Mouse (Mus musculus) midbrain, embryonic 11.5 days (tissue): ENCODE measurements around the gene Uimc1. TPM values are rescaled to one million over a fixed set of nuclear protein-coding genes. Genes with fewer than 3 reads are reported as not detected.

Source experiments
- polyA plus RNA-seq: library from polyadenylated mRNA; unstranded; fragments of >200 nt; fragmentation: Nextera tagmentation; extraction: Ambion mirVana; gene quantifications from 2 replicates; pipeline ENCODE4 v1.2.1, GENCODE M21; 2014

The Uimc1 gene
- polyA plus RNA-seq, 1 experiment from 2014 or later: 26.7 TPM

Other genes with a start within 250 kb of the Uimc1 start
- gene Unc5a, start 150.9 kb downstream of the Uimc1 start, polyA plus RNA-seq: 2.2 and 2.9 TPM in 2 replicates
- 0.94 and 0.95 TPM in 2 replicates for gene Hk3, start 78.9 kb downstream of the Uimc1 start, polyA plus RNA-seq
- gene Zfp346, start 5.0 kb upstream of the Uimc1 start, polyA plus RNA-seq: 18.8 and 19.7 TPM in 2 replicates
- not detected in 2 replicates for gene Gm17617, start 33.2 kb upstream of the Uimc1 start, polyA plus RNA-seq
- 0.18 and 0.33 TPM in 2 replicates for gene Fgfr4, start 52.3 kb upstream of the Uimc1 start, polyA plus RNA-seq
- gene Nsd1, start 109.5 kb upstream of the Uimc1 start, polyA plus RNA-seq: 68.0 TPM in 2 replicates
- 404 and 434 TPM in 2 replicates for gene Prelid1, start 220.2 kb upstream of the Uimc1 start, polyA plus RNA-seq
- 87.9 and 88.0 TPM in 2 replicates for gene Rab24, start 221.6 kb upstream of the Uimc1 start, polyA plus RNA-seq
- gene Mxd3, start 229.5 kb upstream of the Uimc1 start, polyA plus RNA-seq: 26.9 and 30.6 TPM in 2 replicates